Mouse (Mus musculus) spleen, adult 2 months (tissue): ENCODE results near the gene Crybb3. TPM values are rescaled to one million over a fixed set of nuclear protein-coding genes. Genes with fewer than 3 reads are reported as not detected.

Experiments
- DNase-seq, 2 experiments: peaks; one replicate each; pipeline versions ENCODE4 v3.0.0 to v3.0.0-alpha.2; 2012 to 2021; ENCODE audit warnings: low spot score in 2 of 2, low read depth in 1 of 2
- H3K27ac ChIP-seq: fragments of 200-500 bp; 2 replicates; pipeline ENCODE4 v1.5.1; 2012; ENCODE audit warnings: low read length, inconsistent platforms; ENCODE audit not compliant: insufficient read depth
- H3K27me3 ChIP-seq: fragments of 200-500 bp; 2 replicates; pipeline ENCODE4 v1.6.1; 2012; ENCODE audit warnings: mild to moderate bottlenecking, moderate library complexity, low read length, inconsistent platforms; ENCODE audit not compliant: control insufficient read depth, insufficient read depth
- H3K36me3 ChIP-seq: fragments of 200-500 bp; 2 replicates; pipeline ENCODE4 v1.6.1; 2012; ENCODE audit warnings: mild to moderate bottlenecking, low read length, inconsistent platforms; ENCODE audit not compliant: control insufficient read depth, insufficient read depth
- H3K4me1 ChIP-seq: fragments of 200-500 bp; 2 replicates; pipeline ENCODE4 v1.6.1; 2011; ENCODE audit warnings: inconsistent platforms; ENCODE audit not compliant: control insufficient read depth, insufficient read depth, insufficient read length
- H3K4me3 ChIP-seq: fragments of 200-500 bp; 2 replicates; pipeline ENCODE4 v1.5.1; 2011; ENCODE audit warnings: mild to moderate bottlenecking, inconsistent platforms; ENCODE audit not compliant: insufficient read depth, insufficient read length; ENCODE audit errors: extremely low read depth
- CTCF ChIP-seq: fragments of 200-500 bp; IDR thresholded peaks from 2 replicates; pipeline ENCODE4 v1.5.1; 2011; ENCODE audit warnings: mild to moderate bottlenecking, inconsistent platforms; ENCODE audit not compliant: insufficient read depth, insufficient read length, insufficient replicate concordance; ENCODE audit errors: extremely low read depth
- POLR2A ChIP-seq: fragments of 200-500 bp; IDR thresholded peaks from 2 replicates; pipeline ENCODE4 v1.6.1; 2011; ENCODE audit warnings: low read depth, low read length, inconsistent platforms
- WGBS: fragments of 180-500 bp; shearing (Covaris S2); methylation state at CpG from one replicate; pipeline ENCODE4 v1.1.7; 2018; 5-methylcytosine and 5-hydroxymethylcytosine counted together
- polyA plus RNA-seq: library from polyadenylated mRNA; depleted of rRNA; stranded (reverse); fragments of >200 nt; gene quantifications from 2 replicates; pipeline ENCODE4 v1.2.3, GENCODE M21; 2012

The Crybb3 gene
- polyA plus RNA-seq, 1 experiment: 1.7 TPM

- no peak for TF ChIP-seq CTCF
- TF ChIP-seq POLR2A: no peak
- no peak overlapping the region for H3K4me3 ChIP-seq
- DNase-seq: no peak
- H3K36me3 ChIP-seq: no peaks in the 10 kb centered on the region
- WGBS: 94% methylated on average over 18 of the region's 18 CpGs
- H3K4me1 ChIP-seq: no peaks in the 10 kb centered on the region
- no peaks in the 10 kb centered on the region for H3K27me3 ChIP-seq
- no peak overlapping the region for H3K27ac ChIP-seq
These were observed 14.1 kb upstream of the Crybb3 start for GRCm38 (mm10) chr5:113095456-113095855.

GRCm38 (mm10) chr5:113092406-113092805 is 11.0 kb upstream of the Crybb3 start:
- DNase-seq: no peak
- TF ChIP-seq CTCF (no peak), POLR2A (no peak)
- no peak overlapping the region for H3K27ac ChIP-seq
- H3K4me3 ChIP-seq: no peak overlapping the region
- H3K36me3 ChIP-seq: no peaks in the 10 kb centered on the region
- no peaks in the 10 kb centered on the region for H3K27me3 ChIP-seq
- WGBS: 85% methylated on average over 7 of the region's 7 CpGs
- no peaks in the 10 kb centered on the region for H3K4me1 ChIP-seq

GRCm38 (mm10) chr5:113091162-113091561 is 9.8 kb upstream of the Crybb3 start:
- no peaks in the 10 kb centered on the region for H3K27me3 ChIP-seq
- TF ChIP-seq POLR2A (no peak), CTCF (peak; percentile 42; the same call in 1 of the 2 replicates)
- H3K36me3 ChIP-seq: no peaks in the 10 kb centered on the region
- no peak overlapping the region for H3K4me3 ChIP-seq
- 75% methylated on average over 5 of the region's 5 CpGs for WGBS
- no peak for DNase-seq
- H3K4me1 ChIP-seq: no peaks in the 10 kb centered on the region
- H3K27ac ChIP-seq: no peak overlapping the region

- no peak for DNase-seq
- Histone ChIP-seq H3K4me1 (no peaks in the 10 kb centered on the region), H3K4me3 (no peak overlapping the region), H3K27me3 (no peaks in the 10 kb centered on the region), H3K27ac (no peak overlapping the region), H3K36me3 (no peaks in the 10 kb centered on the region)
- no peak for TF ChIP-seq CTCF
- TF ChIP-seq POLR2A: no peak
- 82% methylated on average over 11 of the region's 11 CpGs for WGBS
These were observed 9.4 kb upstream of the Crybb3 start for GRCm38 (mm10) chr5:113090750-113091149.

GRCm38 (mm10) chr5:113090077-113090690 is 8.8 kb upstream of the Crybb3 start:
- 93% methylated on average over 24 of the region's 24 CpGs for WGBS
- no peaks in the 10 kb centered on the region for H3K4me1 ChIP-seq
- H3K27ac ChIP-seq: no peak overlapping the region
- DNase-seq: no peak
- no peaks in the 10 kb centered on the region for H3K36me3 ChIP-seq
- H3K27me3 ChIP-seq: no peaks in the 10 kb centered on the region
- TF ChIP-seq POLR2A (no peak), CTCF (no peak)
- no peak overlapping the region for H3K4me3 ChIP-seq

- Histone ChIP-seq H3K4me3 (no peak overlapping the region), H3K36me3 (no peaks in the 10 kb centered on the region), H3K4me1 (no peaks in the 10 kb centered on the region), H3K27me3 (no peaks in the 10 kb centered on the region), H3K27ac (no peak overlapping the region)
- WGBS: 92% methylated on average over 2 of the region's 2 CpGs
- TF ChIP-seq CTCF (no peak), POLR2A (no peak)
- no peak for DNase-seq
These were observed 6.1 kb upstream of the Crybb3 start for GRCm38 (mm10) chr5:113087465-113087864.

GRCm38 (mm10) chr5:113086990-113087389 is 5.6 kb upstream of the Crybb3 start:
- no peaks in the 10 kb centered on the region for H3K27me3 ChIP-seq
- TF ChIP-seq POLR2A: no peak
- TF ChIP-seq CTCF: no peak
- 85% methylated on average over 4 of the region's 4 CpGs for WGBS
- H3K4me3 ChIP-seq: no peak overlapping the region
- DNase-seq: no peak
- no peak overlapping the region for H3K27ac ChIP-seq
- H3K4me1 ChIP-seq: no peaks in the 10 kb centered on the region
- no peaks in the 10 kb centered on the region for H3K36me3 ChIP-seq
